Mouse (Mus musculus): ENCODE results near the gene Mical3. TPM values are rescaled to one million over a fixed set of nuclear protein-coding genes. Genes with fewer than 3 reads are reported as not detected.

The Mical3 gene
- polyA plus RNA-seq, 1 experiment from 2014 or later: 20.0 TPM

DNA sequence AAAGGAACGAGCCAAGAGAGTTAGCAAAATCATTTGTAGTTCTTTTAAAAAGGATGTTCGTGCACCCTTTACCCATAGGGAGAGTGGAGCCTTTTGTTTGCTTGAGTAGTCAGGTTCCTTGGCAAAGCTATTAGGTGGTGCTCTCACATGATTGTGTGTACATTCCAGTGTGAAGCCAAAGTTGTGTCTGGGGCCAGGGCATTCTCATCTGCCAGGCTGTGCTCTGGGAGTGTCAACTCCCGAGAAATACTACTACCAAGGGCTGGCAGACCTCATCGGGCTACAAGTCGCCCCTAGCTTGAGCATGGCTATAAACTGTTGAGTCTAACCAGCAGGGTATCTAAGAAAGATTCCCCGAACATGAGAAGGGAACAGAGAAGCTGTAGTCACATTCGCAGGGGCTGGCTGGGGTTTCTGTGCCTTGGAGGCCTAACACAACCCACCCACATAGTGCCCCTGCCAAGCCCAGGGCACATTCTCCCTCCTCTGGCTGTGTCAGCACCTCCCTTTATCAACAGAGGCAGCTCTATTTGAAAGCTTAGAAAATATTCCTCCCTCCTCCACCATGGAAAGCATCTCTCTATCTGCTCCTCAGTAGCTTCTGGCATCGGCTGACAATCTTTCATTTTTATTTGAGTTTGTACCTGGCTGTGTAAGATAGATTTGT is 130.8 kb downstream of the Mical3 start:
- no peaks in the 10 kb centered on the region; the same call in 1 of the 2 replicates for H3K4me1 ChIP-seq (ENCODE audit: control insufficient read depth, insufficient read depth, low read length)
- H3K9me3 ChIP-seq (ENCODE audit: control insufficient read depth, low read length): no peaks in the 10 kb centered on the region
- peaks cover 13% of the 10 kb centered on the region; the same call in 1 of the 2 replicates for H3K36me3 ChIP-seq (ENCODE audit: control insufficient read depth, insufficient read depth, low read length)
- H3K4me3 ChIP-seq (ENCODE audit: low read length): no peak overlapping the region
- H3K9ac ChIP-seq (ENCODE audit: low read depth, low read length): no peak overlapping the region
- no peak for ATAC-seq (ENCODE audit: low FRiP score, low TSS enrichment)
- no peak overlapping the region for H3K27ac ChIP-seq (ENCODE audit: low read depth, low read length)
- H3K4me2 ChIP-seq (replicated peaks; ENCODE audit: low read depth, low read length): no peak overlapping the region
- 84% methylated on average over 8 of the region's 8 CpGs for WGBS
- no peaks in the 10 kb centered on the region for H3K27me3 ChIP-seq (ENCODE audit: control insufficient read depth, insufficient read depth, low read length)

- Histone ChIP-seq H3K4me1 (ENCODE audit: control insufficient read depth, insufficient read depth, low read length) (no peaks in the 10 kb centered on the region; the same call in 1 of the 2 replicates), H3K27ac (ENCODE audit: low read depth, low read length) (no peak overlapping the region), H3K36me3 (ENCODE audit: control insufficient read depth, insufficient read depth, low read length) (peaks cover 13% of the 10 kb centered on the region; the same call in 1 of the 2 replicates), H3K9ac (ENCODE audit: low read depth, low read length) (peak overlapping the region; percentile 9; the same call in 1 of the 2 replicates), H3K4me2 (replicated peaks; ENCODE audit: low read depth, low read length) (no peak overlapping the region), H3K4me3 (ENCODE audit: low read length) (no peak overlapping the region), H3K9me3 (ENCODE audit: control insufficient read depth, low read length) (no peaks in the 10 kb centered on the region), H3K27me3 (ENCODE audit: control insufficient read depth, insufficient read depth, low read length) (no peaks in the 10 kb centered on the region)
- ATAC-seq (ENCODE audit: low FRiP score, low TSS enrichment): no peak
- WGBS: 57% methylated on average over 5 of the region's 5 CpGs
Observed at GRCm38 (mm10) chr6:120999087-120999486, 131.7 kb downstream of the Mical3 start.

DNA sequence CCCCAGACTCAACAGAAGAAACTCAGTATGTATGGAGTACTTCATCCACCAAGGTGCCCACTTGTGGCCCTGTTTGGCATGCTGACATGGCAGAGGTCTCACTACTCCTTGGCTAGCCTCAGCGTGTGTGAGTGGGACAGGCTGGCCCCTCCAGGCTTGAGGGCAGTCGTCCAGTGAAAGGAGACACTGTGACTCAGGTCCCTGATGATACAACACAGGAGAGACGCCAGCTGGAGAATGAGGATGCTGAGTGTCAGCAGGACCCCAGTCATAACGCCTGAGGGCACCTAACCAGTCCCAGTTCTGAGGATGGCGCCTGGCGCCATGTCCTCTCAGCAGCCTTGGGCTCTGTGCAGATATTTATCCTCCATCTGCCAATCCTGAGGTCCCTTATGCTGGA is 134.2 kb downstream of the Mical3 start:
- no peak overlapping the region for H3K27ac ChIP-seq (ENCODE audit: low read depth, low read length)
- peaks cover 3% of the 10 kb centered on the region; the same call in 1 of the 2 replicates for H3K36me3 ChIP-seq (ENCODE audit: control insufficient read depth, insufficient read depth, low read length)
- H3K9ac ChIP-seq (ENCODE audit: low read depth, low read length): no peak overlapping the region
- no peaks in the 10 kb centered on the region for H3K9me3 ChIP-seq (ENCODE audit: control insufficient read depth, low read length)
- no peak overlapping the region for H3K4me3 ChIP-seq (ENCODE audit: low read length)
- H3K27me3 ChIP-seq (ENCODE audit: control insufficient read depth, insufficient read depth, low read length): no peaks in the 10 kb centered on the region
- H3K4me1 ChIP-seq (ENCODE audit: control insufficient read depth, insufficient read depth, low read length): no peaks in the 10 kb centered on the region; the same call in 1 of the 2 replicates
- 92% methylated on average over 6 of the region's 6 CpGs for WGBS
- no peak overlapping the region for H3K4me2 ChIP-seq (replicated peaks; ENCODE audit: low read depth, low read length)
- no peak for ATAC-seq (ENCODE audit: low FRiP score, low TSS enrichment)

- H3K4me3 ChIP-seq (ENCODE audit: low read length): no peak overlapping the region
- no peak overlapping the region for H3K4me2 ChIP-seq (replicated peaks; ENCODE audit: low read depth, low read length)
- H3K4me1 ChIP-seq (ENCODE audit: control insufficient read depth, insufficient read depth, low read length): no peaks in the 10 kb centered on the region; the same call in 1 of the 2 replicates
- 85% methylated on average over 9 of the region's 9 CpGs for WGBS
- ATAC-seq (ENCODE audit: low FRiP score, low TSS enrichment): no peak
- no peak overlapping the region for H3K9ac ChIP-seq (ENCODE audit: low read depth, low read length)
- no peaks in the 10 kb centered on the region for H3K9me3 ChIP-seq (ENCODE audit: control insufficient read depth, low read length)
- no peak overlapping the region for H3K27ac ChIP-seq (ENCODE audit: low read depth, low read length)
- no peaks in the 10 kb centered on the region for H3K27me3 ChIP-seq (ENCODE audit: control insufficient read depth, insufficient read depth, low read length)
- H3K36me3 ChIP-seq (ENCODE audit: control insufficient read depth, insufficient read depth, low read length): no peaks in the 10 kb centered on the region; the same call in 1 of the 2 replicates
Observed at GRCm38 (mm10) chr6:120995541-120995940, 135.3 kb downstream of the Mical3 start.

DNA sequence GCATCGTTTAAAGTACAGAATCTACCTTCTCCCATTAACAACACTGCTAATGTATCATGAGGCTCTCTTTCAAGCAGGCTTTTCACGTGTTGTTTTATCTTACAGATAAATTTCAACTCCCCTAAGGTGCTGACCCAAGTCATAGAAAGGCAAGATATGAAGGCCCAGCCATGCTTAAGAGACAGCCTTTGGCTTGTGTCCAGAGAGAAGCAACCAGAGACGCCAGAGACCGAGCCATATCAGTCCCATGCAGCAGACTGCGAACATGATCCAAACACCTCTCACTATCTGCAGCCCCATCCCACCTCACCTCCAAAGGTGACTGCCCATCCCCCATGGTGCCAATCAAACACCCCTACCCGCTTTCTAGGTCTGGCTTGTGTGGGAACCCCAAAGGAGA is 138.9 kb downstream of the Mical3 start:
- H3K4me2 ChIP-seq (replicated peaks; ENCODE audit: low read depth, low read length): no peak overlapping the region
- H3K27ac ChIP-seq (ENCODE audit: low read depth, low read length): no peak overlapping the region
- ATAC-seq (ENCODE audit: low FRiP score, low TSS enrichment): no peak
- no peaks in the 10 kb centered on the region for H3K9me3 ChIP-seq (ENCODE audit: control insufficient read depth, low read length)
- no peak overlapping the region for H3K9ac ChIP-seq (ENCODE audit: low read depth, low read length)
- H3K36me3 ChIP-seq (ENCODE audit: control insufficient read depth, insufficient read depth, low read length): no peaks in the 10 kb centered on the region
- H3K27me3 ChIP-seq (ENCODE audit: control insufficient read depth, insufficient read depth, low read length): no peaks in the 10 kb centered on the region
- H3K4me1 ChIP-seq (ENCODE audit: control insufficient read depth, insufficient read depth, low read length): 0 out of 2 replicates have a peak, but pooled peaks cover 4% of the 10 kb centered on the region
- 81% methylated on average over 6 of the region's 6 CpGs for WGBS
- no peak overlapping the region for H3K4me3 ChIP-seq (ENCODE audit: low read length)

GRCm38 (mm10) chr6:120987571-120988084 is 143.2 kb downstream of the Mical3 start:
- 22% methylated on average over 10 of the region's 10 CpGs for WGBS
- Histone ChIP-seq H3K27me3 (ENCODE audit: control insufficient read depth, insufficient read depth, low read length) (no peaks in the 10 kb centered on the region), H3K9ac (ENCODE audit: low read depth, low read length) (no peak overlapping the region), H3K27ac (ENCODE audit: low read depth, low read length) (no peak overlapping the region), H3K4me2 (replicated peaks; ENCODE audit: low read depth, low read length) (no peak overlapping the region), H3K36me3 (ENCODE audit: control insufficient read depth, insufficient read depth, low read length) (0 out of 2 replicates have a peak, but pooled peaks cover 1% of the 10 kb centered on the region), H3K4me3 (ENCODE audit: low read length) (no peak overlapping the region), H3K9me3 (ENCODE audit: control insufficient read depth, low read length) (no peaks in the 10 kb centered on the region), H3K4me1 (ENCODE audit: control insufficient read depth, insufficient read depth, low read length) (0 out of 2 replicates have a peak, but pooled peaks cover 4% of the 10 kb centered on the region)
- peak; percentile 45; the same call in 1 of the 2 replicates for ATAC-seq (ENCODE audit: low FRiP score, low TSS enrichment)

- 0 out of 2 replicates have a peak, but pooled peaks cover 4% of the 10 kb centered on the region for H3K36me3 ChIP-seq (ENCODE audit: control insufficient read depth, insufficient read depth, low read length)
- H3K4me3 ChIP-seq (ENCODE audit: low read length): no peak overlapping the region
- no peak overlapping the region for H3K9ac ChIP-seq (ENCODE audit: low read depth, low read length)
- no peaks in the 10 kb centered on the region for H3K9me3 ChIP-seq (ENCODE audit: control insufficient read depth, low read length)
- 81% methylated on average over 10 of the region's 10 CpGs for WGBS
- no peaks in the 10 kb centered on the region for H3K27me3 ChIP-seq (ENCODE audit: control insufficient read depth, insufficient read depth, low read length)
- H3K4me1 ChIP-seq (ENCODE audit: control insufficient read depth, insufficient read depth, low read length): 0 out of 2 replicates have a peak, but pooled peaks cover 4% of the 10 kb centered on the region
- H3K27ac ChIP-seq (ENCODE audit: low read depth, low read length): no peak overlapping the region
- no peak overlapping the region for H3K4me2 ChIP-seq (replicated peaks; ENCODE audit: low read depth, low read length)
- no peak for ATAC-seq (ENCODE audit: low FRiP score, low TSS enrichment)
Observed at GRCm38 (mm10) chr6:120987164-120987563, 143.6 kb downstream of the Mical3 start.

DNA sequence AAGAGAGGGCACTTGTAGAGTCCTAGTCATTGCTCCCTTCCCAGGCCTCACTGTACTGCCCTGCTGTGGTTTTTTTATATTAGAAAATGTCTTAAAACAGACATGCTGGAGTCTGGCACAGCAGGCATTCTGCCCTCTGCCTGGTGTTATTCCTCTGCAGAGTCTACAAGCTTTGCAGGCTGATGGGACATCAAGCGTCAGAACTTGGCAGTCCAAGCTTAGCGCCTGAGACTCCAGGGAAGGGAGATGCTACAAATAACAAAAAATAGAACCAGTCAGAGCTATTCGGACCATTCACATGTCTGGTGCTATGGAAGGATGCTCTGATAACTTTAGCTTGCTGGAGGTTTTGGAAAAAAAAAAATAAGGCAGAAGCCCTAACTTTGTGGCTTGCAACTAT is 144.6 kb downstream of the Mical3 start:
- WGBS: 91% methylated on average over 3 of the region's 3 CpGs
- no peaks in the 10 kb centered on the region for H3K9me3 ChIP-seq (ENCODE audit: control insufficient read depth, low read length)
- no peaks in the 10 kb centered on the region for H3K27me3 ChIP-seq (ENCODE audit: control insufficient read depth, insufficient read depth, low read length)
- no peak overlapping the region for H3K4me3 ChIP-seq (ENCODE audit: low read length)
- no peak overlapping the region for H3K27ac ChIP-seq (ENCODE audit: low read depth, low read length)
- no peak for ATAC-seq (ENCODE audit: low FRiP score, low TSS enrichment)
- peaks cover 8% of the 10 kb centered on the region; the same call in 1 of the 2 replicates for H3K36me3 ChIP-seq (ENCODE audit: control insufficient read depth, insufficient read depth, low read length)
- H3K4me2 ChIP-seq (replicated peaks; ENCODE audit: low read depth, low read length): no peak overlapping the region
- H3K4me1 ChIP-seq (ENCODE audit: control insufficient read depth, insufficient read depth, low read length): 0 out of 2 replicates have a peak, but pooled peaks cover 4% of the 10 kb centered on the region
- no peak overlapping the region for H3K9ac ChIP-seq (ENCODE audit: low read depth, low read length)

GRCm38 (mm10) chr6:120982314-120982713 is 148.5 kb downstream of the Mical3 start:
- Histone ChIP-seq H3K4me1 (ENCODE audit: control insufficient read depth, insufficient read depth, low read length) (peaks cover 11% of the 10 kb centered on the region), H3K27ac (ENCODE audit: low read depth, low read length) (no peak overlapping the region), H3K4me2 (replicated peaks; ENCODE audit: low read depth, low read length) (no peak overlapping the region), H3K9me3 (ENCODE audit: control insufficient read depth, low read length) (no peaks in the 10 kb centered on the region), H3K36me3 (ENCODE audit: control insufficient read depth, insufficient read depth, low read length) (peaks cover 8% of the 10 kb centered on the region; the same call in 1 of the 2 replicates), H3K27me3 (ENCODE audit: control insufficient read depth, insufficient read depth, low read length) (no peaks in the 10 kb centered on the region), H3K9ac (ENCODE audit: low read depth, low read length) (no peak overlapping the region), H3K4me3 (ENCODE audit: low read length) (no peak overlapping the region)
- 92% methylated on average over 13 of the region's 13 CpGs for WGBS
- ATAC-seq (ENCODE audit: low FRiP score, low TSS enrichment): no peak
